Mouse (Mus musculus) gastrocnemius, postnatal 14 days (tissue): ENCODE measurements around the gene Kansl3. TPM values are rescaled to one million over a fixed set of nuclear protein-coding genes. Genes with fewer than 3 reads are reported as not detected.

ENCODE experiments used
- DNase-seq: peaks from one replicate; pipeline ENCODE4 v3.0.0; 2021; ENCODE audit warnings: mixed read lengths
- intact Hi-C: fragments of 180-260 bp; cut with DNase I; formaldehyde crosslinking; loops from one replicate; pipeline ENCODE4 v1.15.1; 2025; ENCODE audit warnings: low total_unique reads
- total RNA-seq, 2 experiments: library from RNA; stranded (reverse); gene quantifications; 2 replicates each; pipeline ENCODE4 v1.2.3; 2021

The Kansl3 gene
- total RNA-seq, 2 experiments from 2014 or later, result 26.9 to 31.1 TPM

DNA sequence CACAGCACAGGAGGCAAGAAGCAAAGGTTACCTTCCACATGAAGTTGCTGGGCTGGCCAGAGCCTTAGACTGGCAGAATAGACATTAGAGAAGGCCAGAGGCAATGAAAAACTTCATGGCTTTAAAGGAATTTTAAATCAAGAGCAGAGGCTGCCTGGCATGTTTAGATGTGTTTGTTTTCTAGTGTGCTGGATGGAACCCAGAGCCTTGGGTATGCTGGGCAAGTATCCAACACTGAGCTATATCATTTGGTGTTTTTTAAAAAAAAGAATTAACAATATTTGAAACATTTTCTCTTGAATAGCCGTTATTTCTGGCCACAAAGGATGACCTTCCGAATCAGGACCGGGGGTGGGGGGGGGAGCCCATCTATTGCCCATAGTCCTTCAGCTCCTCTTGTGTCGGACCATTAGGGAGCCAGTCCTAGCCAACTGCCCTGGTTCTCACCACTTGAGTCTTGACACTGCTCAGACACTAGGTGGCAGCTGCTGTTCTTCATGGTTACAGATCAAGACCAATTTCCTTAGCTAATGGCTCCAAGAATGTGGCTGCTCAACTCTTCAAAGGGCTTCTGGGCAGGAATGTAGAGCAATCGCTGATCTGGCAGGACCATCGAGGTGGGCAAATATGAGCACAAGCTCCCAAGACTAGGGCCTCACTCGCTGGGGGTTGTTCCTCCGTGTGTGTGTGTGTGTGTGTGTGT is 45.1 kb downstream of the Kansl3 start:
- peak; percentile 41 for DNase-seq
- intact Hi-C loops, result loop anchor here (5.0 kb wide), 1 partner anchor 173 kb away; no protein-coding TSS in a partner anchor

DNA sequence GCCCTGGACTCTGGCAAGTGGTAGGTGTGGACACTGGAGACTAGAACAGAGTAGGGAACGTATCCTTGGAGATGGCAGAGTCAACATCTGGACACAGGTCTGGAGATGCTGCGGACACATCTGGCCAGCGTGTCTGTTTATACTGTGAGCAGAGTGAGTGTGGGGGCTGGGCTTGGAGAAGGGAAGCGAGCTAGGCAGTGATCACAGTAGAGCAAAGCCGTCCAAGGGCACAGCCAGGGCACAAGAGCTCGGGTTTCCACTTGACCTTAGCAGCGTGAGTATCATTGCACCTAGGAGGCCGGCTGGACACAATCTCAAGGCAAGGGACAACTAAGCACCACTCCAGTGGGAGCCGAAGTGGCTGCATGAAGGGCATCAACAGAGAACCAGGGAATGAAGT is 45.9 kb downstream of the Kansl3 start:
- intact Hi-C loops, result loop anchor here (5.0 kb wide), 1 partner anchor 174 kb away; no protein-coding TSS in a partner anchor
- peak; percentile 40 for DNase-seq

DNA sequence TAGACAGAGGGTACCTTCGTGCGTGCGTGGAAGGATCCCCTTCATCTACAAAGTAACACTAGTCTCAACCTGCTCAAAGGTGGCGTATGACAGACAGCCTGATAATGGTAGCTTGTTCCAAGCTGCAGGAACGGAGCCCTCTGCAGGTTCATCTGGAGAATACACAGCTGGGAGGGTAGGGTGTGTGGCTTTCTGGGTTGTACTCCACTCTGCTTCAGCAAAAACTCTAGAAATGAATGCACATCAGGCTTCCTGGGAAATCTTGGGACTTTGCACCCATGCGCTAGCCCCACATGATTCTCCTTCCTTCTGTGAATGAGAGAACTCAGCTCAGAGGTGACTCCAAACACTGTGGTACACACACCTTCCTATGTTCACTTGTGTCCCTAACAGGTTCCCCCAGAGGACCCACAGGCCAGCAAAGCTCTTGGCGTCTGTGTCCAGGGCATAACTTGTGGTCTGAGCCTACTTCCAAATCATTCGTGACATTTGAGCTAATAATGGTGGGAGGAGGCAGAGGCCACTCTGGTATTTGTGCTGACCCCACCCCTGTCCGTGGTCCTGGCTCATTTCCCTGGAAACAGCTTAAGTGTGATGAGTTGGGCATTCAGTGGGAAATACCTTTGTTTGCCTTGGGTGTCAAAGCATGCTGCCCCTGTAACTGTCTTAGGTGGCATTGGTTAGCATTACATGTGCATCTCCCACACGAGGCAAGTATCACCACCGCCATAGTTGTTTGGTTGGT is 47.0 kb downstream of the Kansl3 start:
- no peak for DNase-seq
- intact Hi-C loops, result loop anchor here (5.0 kb wide), 1 partner anchor 175 kb away; no protein-coding TSS in a partner anchor

DNA sequence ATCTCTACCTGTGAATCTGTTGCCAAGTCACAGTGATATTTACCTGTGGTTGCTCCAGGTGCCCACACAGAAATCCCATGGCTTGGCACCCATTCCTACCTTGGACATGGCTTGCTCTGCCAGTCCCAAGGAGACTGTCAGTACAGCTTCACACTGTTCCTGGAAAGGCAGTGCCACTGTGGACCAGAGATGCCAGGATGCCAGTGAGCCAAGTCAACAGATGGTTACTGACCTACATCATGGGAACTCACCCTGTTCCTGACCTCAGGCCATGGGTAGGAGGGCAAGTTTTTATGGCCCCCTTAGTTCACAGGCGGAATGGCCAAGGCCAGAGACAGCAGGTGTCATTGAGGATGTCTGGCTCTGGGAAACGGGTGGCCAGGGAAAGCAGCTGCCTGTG is 47.8 kb downstream of the Kansl3 start:
- no peak for DNase-seq
- intact Hi-C loops, result loop anchor here (5.0 kb wide), 1 partner anchor 176 kb away; no protein-coding TSS in a partner anchor

DNA sequence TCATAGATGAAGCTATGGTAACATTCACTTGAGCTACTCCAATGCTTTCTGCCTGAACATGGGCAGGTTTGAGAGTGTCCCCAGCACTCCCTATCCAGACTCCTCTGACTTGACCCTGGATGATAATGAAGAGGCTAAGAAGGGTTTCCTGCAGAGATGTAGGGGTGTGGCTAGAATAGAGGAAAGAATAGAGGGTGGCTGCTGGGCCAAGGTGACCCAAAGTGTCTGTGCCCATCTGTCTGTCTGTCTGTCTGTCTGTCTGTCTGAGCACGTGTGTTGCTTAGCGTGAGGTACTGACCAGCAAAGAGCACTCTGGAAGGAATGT is 53.2 kb downstream of the Kansl3 start:
- intact Hi-C loops, result no loop called here
- DNase-seq, result no peak

DNA sequence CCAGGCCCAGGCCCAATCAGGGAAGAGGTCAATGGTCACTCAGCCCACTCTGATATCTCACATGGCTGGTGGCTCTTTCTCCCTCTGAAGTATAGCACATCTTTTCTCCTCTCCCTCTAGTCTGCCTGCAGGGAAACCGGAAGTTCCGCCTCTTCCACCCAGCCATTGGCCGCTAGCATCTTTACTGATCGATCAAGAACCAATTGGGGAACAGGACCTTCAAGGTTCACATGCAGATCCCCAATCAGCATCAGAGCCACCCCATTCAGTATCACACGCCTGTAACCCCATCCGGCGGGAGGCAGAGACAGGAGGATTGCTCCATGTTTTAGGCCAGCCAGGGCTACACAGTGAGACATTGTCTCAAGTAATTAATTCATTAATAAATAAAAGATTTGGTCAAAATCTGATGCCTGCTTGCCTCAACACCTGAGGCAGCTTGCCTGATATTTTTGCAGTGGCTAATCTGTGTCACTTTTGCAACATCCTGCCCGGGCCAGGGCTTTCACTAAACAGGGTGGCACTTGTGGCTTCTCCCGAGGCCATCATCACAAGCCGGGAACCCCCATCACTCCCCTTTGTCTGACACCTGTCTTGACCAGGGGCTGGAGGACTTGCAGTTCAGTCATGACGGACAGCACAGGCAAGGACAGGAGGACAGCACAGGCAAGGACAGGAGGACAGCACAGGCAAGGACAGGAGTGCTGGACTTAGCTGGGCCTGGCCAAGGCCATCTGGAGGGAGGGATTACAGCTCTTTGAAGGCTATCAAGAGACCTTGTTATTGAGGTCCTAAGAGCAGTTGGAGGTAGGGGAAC is 53.8 kb downstream of the Kansl3 start:
- intact Hi-C loops, result no loop called here
- no peak for DNase-seq

DNA sequence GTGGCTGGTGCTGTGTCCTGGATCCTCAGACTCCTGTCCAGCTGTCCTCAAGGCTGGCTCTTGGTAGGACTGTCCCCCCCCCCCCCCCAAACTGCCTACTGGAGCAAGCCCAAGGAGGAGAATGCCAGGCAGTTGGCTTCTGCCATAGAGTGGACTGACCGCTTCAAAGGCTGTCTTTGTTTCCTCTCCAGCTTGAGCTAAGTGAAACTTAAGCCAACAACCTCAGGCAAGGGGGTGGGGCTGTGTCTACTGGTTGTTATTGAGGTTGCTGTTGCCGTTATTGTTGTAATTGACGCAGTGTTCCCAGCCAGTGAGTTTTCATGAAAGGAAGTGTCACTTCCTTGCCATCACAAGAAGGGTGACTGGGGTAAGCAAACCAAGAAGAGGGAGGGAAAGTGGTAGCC is 59.5 kb downstream of the Kansl3 start:
- peak; percentile 40 for DNase-seq
- intact Hi-C loops, result no loop called here

DNA sequence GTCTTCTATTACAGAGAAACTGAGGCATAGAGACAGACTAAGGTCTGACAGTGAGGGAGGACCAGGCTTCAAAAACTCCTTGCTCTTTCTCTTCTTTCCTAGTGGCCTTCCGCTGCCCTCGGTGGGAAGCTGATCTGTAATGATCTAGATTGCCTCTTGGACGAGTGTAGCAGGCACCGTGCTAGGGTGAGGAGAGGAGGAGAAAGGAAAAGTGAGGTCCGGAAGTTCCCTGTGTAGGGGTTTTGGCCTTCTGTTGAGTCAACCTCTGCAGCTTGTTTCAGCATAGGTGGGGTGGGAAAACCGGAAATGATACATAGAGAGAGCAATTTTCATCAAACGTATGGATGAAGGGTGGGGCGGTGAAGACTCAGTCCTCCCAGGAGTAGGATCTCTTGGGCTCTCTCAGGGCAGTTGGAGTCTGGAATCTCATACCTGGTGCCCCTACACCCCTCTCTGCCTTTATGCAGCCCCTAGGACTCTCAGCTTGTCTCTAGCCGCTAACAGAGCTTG is 60.0 kb downstream of the Kansl3 start:
- intact Hi-C loops, result no loop called here
- DNase-seq, result no peak

DNA sequence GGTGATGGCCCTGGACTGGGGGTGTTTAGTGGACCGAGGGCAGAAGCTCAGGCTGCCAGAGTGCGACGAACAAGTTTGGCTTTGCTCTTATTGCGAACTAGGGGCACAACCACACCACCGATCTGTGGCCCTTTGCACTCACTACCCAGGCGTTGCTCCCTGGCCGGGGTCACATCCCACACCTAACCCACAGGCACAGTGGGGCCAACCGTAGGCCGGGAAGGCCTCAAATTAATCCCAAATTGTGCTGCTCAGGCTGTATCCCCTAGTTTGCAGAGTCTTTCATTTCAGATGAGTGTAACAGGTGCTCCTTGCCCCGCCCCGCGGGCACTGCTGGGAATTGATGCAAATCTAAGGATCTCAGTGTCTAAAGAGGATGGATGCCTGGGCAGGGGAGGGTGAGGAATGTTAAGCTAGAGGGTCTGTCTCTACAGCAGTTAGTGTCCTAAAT is 60.5 kb downstream of the Kansl3 start:
- intact Hi-C loops, result no loop called here
- no peak for DNase-seq

DNA sequence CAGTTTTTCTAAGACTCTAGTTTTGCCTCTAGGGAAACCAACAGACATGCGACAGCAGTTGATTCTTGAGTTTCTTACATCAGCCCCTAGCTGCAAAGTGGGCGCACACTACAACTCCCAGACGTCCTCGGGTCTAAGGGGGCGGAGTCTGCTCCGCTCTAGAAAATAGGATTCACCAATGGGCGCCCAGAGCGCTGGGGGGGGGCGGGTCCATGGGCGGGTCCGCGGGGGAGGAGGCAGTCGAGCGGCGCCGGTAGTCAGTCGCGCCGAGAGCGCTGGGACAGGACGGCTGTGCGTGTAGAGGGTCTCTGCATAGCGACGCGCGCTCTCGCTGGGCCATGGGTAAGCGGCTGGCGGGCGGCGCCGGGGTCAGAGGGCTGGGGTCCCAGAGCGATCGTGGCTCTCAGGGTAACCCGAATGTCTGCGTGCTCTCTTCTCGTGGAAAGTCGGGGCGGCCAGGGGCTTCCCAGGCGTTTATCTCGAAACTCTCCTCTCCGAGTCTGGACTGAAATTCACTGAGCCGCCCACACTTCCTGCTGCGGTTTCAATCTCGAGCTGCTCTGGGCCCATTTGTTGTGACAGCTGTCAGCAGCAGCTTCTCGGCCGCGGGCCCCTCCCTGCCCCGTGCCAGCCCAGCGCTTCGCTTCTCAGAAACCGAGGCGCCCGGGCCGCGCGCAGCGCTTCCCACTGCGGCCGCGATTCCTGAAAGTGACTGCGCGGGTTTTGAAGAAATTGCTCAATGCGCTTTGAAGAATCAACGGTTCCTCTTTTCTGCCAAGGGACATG is 61.3 kb downstream of the Kansl3 start, which contains the start of gene Arid5a:
TSS of gene Arid5a (plus strand) at position 239 of the 786 bp plus-strand sequence.
- intact Hi-C loops, result no loop called here
- peak; percentile 88 for DNase-seq

DNA sequence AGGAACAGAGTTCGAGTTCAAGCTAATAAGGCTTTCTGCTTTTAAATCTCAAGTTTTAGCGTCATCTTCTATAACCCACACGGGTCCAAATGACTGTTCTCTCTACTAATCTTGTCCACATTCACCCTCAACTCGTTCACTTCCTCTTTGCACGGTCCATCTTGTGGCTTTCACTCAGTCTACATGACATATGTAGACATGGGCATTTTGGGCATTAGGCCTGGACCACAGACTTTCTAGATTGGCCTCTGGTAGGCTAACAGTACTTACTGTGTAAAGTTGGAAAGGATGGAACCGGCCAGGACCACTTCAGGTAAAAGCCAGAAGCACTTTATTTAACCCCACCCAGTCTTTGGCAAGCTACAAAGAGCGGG is 61.9 kb downstream of the Kansl3 start:
- DNase-seq, result no peak
- intact Hi-C loops, result no loop called here

DNA sequence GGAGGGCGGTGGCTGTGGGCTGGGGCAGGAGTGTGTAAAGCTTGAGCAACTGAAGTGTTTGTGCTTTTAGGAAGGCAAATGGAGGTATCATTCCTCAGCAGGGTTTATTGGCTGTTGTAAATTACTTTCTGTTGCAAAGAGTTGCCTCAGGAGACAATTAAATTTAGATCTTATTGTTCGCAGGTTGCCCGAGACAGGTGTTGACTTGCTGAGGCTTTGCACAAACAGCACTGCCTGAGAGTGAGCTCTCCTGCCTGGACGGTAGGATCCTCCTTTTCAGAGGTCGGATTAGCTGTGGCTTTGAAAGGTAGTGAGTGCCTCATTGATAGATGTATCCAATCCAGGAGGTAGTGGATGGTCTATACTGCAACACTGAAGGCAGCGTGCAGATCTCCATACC is 62.9 kb downstream of the Kansl3 start:
- no peak for DNase-seq
- intact Hi-C loops, result no loop called here

DNA sequence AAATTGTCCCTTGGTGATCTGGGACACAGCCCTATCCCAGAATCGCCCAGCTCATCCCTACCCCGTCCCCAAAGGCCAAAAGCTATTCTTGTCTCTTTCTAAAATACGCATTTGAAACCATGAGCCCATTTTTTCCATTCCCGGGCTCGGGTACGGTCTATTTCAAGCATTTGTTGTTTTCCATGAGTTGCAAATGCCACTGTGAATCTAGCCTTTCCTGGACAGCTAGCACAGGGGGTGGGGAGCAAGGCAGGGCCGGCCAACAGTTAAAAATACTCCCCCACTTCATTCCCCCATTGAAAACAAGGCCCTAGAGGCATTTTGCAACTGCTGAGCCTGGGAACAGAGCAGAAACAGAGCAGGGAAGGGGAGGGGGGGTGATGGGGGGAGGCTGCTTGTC is 64.2 kb downstream of the Kansl3 start:
- intact Hi-C loops, result no loop called here
- peak; percentile 30 for DNase-seq

DNA sequence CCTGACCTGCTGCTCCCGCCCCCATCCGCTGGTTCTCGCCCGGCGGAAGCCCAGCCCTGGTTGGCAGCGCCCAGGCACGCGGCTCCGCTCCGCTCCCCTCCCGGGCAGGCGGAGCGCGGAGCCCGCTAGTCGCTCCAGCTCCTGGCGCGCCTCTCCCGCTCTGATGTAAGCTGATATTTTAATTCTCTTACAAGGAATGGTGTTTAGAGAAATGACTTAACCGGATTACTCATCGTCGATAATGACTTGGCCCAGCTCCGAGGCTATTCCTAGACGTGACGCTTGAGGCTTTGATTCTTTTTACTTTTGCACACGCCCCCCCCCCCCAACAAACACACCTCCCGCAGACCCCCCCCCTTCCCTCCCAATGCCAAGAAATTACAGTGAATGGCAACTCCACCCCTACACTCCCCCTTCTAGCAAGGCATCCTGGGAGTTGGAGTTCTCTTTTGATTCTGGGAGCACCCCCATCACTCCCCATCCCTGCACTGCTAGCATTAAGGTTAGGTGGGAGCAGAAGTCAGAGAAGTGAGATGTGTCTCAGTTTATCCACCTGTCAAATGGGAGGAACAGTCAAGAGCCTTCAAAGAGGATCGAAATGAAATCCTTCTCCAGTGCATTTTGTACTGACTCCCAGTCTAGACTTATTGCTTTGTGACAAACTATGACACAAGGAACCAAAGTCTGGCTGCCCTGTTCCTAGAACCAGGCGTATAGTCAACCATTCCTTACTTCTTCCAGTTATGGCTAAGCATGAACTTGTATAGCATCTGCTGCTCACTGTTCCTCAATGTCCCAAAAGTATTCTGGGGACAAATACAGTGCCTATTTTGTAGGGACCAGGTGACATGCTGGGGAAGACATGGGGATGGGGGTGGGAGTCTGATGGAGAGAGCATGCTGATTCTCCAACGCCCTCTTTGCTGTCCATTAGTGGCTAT is 65.3 kb downstream of the Kansl3 start:
- DNase-seq, result peak; percentile 88
- intact Hi-C loops, result no loop called here

DNA sequence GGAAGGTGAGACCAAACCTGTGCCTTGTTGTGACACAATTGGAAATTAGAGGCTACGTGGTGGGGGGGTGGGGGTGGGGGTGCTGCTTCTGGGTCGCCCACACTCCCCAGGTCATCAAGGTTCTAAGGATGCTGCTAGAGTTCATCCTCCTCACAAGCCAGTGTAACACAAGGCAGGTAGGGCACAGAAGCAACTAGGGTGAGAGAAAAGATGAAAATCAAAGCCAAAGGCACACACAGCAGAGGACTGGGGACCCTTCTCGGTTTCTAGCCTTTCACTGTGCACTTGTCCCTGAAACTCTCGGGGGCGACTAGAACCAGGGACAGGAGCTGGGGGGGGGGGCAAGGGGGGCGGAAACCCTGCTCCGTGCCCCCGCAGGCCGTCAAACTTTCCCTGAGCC is 66.0 kb downstream of the Kansl3 start:
- intact Hi-C loops, result no loop called here
- no peak for DNase-seq

DNA sequence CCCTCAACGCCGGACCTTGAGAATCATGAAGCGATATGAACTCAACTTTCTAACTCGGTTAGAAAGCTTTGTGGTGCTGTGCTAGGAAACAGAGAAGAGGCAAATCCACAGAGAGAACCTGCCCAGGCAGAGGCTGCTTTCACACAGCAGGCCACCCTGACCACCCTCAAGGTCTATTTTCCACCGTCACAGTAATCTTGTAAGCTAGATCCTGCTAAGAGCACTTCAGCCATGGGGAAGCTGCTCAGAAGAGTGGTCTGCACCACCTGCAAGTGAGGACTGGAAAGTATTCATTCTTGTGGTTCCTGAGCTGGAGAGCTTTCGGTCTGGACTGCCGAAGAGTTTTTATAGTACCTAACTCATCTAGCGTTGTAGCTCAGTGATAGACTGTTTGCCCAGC is 66.7 kb downstream of the Kansl3 start:
- intact Hi-C loops, result no loop called here
- DNase-seq, result no peak

DNA sequence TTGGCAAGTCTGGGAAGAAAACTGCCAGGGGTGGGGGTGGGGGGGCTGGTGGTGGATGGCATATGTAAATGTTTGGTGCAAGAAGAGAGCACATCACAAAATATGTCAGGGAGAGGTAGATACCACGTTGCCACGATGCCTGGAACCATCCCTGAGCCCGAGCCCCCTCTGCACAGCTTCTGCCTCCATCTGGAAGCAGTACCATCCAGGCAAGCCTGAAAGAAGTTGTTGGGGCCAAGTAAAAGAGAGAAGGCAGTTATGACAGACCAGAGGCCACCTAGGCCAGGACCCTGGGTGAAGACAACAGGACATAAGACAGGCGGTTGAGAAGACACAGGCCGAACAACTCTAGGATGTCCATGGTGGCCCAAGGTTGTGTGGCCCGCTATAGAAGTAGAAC is 68.5 kb downstream of the Kansl3 start:
- intact Hi-C loops, result no loop called here
- DNase-seq, result no peak

DNA sequence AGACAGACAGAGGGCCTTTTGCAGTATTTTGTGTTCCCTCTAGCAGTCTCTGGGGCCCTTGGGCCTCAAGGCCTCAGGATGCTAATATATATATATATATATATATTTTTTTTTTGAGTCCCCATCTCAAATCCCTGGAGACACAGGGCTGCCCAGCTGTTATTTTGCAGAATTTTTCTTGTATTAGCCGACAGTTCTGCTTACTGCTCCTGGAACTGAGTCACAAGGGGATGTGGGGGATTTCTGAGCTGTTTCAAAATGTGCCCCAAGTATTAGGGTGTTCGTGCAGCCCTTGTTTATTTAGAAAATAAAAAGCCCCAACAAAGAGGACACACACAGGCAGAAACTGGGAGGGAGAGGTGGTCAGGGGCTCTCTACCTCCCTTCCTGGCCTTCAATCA is 69.3 kb downstream of the Kansl3 start:
- intact Hi-C loops, result no loop called here
- no peak for DNase-seq
